Mouse (Mus musculus) intestine, postnatal 0 days (tissue): ENCODE results near the gene Rgs7bp. TPM values are rescaled to one million over a fixed set of nuclear protein-coding genes. Genes with fewer than 3 reads are reported as not detected.
"Not testable (repeated sequence)": the region's sequence is repeated elsewhere in the genome, so short reads cannot be mapped to it uniquely, and the experiment has no call there.

ENCODE experiments used
- ATAC-seq: fragments of 200-750 bp; cut with Nextera tagmentation; 2 replicates; pipeline ENCODE4 v1.8.0; 2017; ENCODE audit warnings: mild to moderate bottlenecking, moderate TSS enrichment, moderate library complexity
- H3K27ac ChIP-seq: fragments of 300-500 bp; sonication (generic); 2 replicates; pipeline ENCODE4 v1.5.1; 2014; ENCODE audit warnings: mild to moderate bottlenecking, low read depth, low read length, moderate library complexity
- H3K27me3 ChIP-seq: fragments of 300-500 bp; sonication (generic); replicated peaks from 2 replicates; pipeline ENCODE4 v1.6.1; 2014; ENCODE audit warnings: low read length, mixed read lengths; ENCODE audit not compliant: control insufficient read depth, insufficient read depth
- H3K36me3 ChIP-seq: fragments of 300-500 bp; sonication (generic); 2 replicates; pipeline ENCODE4 v1.6.1; 2014; ENCODE audit warnings: mild to moderate bottlenecking, moderate library complexity; ENCODE audit not compliant: control insufficient read depth, insufficient read depth
- H3K4me1 ChIP-seq: fragments of 300-500 bp; sonication (generic); replicated peaks from 2 replicates; pipeline ENCODE4 v1.6.1; 2014; ENCODE audit warnings: antibody characterized with exemption, low read length, mixed read lengths; ENCODE audit not compliant: control insufficient read depth, insufficient read depth
- H3K4me2 ChIP-seq: fragments of 300-500 bp; sonication (generic); replicated peaks from 2 replicates; pipeline ENCODE4 v1.6.1; 2014; ENCODE audit warnings: low read depth, mild to moderate bottlenecking, moderate library complexity
- H3K4me3 ChIP-seq: fragments of 300-500 bp; sonication (generic); 2 replicates; pipeline ENCODE4 v1.5.1; 2014; ENCODE audit warnings: low read depth, low read length
- H3K9ac ChIP-seq: fragments of 300-500 bp; sonication (generic); 2 replicates; pipeline ENCODE4 v1.6.1; 2014; ENCODE audit warnings: mild to moderate bottlenecking, low read depth, low read length
- H3K9me3 ChIP-seq: fragments of 300-500 bp; sonication (generic); 2 replicates; pipeline ENCODE4 v1.6.1; 2016; ENCODE audit warnings: mixed run types; ENCODE audit not compliant: control insufficient read depth
- CTCF ChIP-seq: sonication (generic); IDR thresholded peaks from 2 replicates; pipeline ENCODE4 v1.5.1; 2016; ENCODE audit warnings: low read depth, mild to moderate bottlenecking, control low read depth, antibody characterized with exemption, moderate library complexity
- WGBS: fragments of 180-500 bp; shearing (Covaris S2); extraction: QIAGEN DNeasy Blood & Tissue Kit; methylation state at CpG from one replicate; pipeline ENCODE4 v1.1.7; 2014; 5-methylcytosine and 5-hydroxymethylcytosine counted together
- polyA plus RNA-seq: library from polyadenylated mRNA; unstranded; fragments of >200 nt; fragmentation: Nextera tagmentation; extraction: Ambion mirVana; gene quantifications from 2 replicates; pipeline ENCODE4 v1.2.1, GENCODE M21; 2015

Rgs7bp gene
- polyA plus RNA-seq, 1 experiment from 2014 or later: 1.9 TPM

DNA sequence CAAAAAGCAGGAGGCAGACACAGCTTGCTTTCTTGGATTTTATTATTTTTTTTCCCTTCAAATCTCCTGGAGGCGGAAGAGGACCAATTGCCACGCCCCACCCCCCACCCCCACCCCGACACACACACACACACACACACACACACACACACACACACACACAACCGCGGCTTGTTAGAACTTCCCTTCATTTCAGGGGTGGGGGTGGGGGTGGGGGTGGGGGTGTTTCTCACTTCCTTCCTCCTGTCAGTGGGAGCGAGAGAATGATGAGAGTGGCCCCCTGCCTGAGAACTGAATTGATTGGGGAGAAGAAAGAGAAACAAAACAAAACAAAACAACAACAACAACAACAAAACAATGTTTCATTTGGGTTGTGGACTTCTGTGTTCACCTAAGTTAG is 117.0 kb downstream of the Rgs7bp start:
- H3K4me2 ChIP-seq: peak overlapping the region; percentile 32
- no peak overlapping the region for H3K4me3 ChIP-seq
- no peak overlapping the region for H3K9ac ChIP-seq
- H3K36me3 ChIP-seq: no peaks in the 10 kb centered on the region
- 26% methylated on average over 5 of the region's 6 CpGs for WGBS
- no peak for TF ChIP-seq CTCF
- H3K27me3 ChIP-seq: no peaks in the 10 kb centered on the region
- H3K4me1 ChIP-seq: no peaks in the 10 kb centered on the region
- H3K27ac ChIP-seq: no peak overlapping the region
- no peak for ATAC-seq
- H3K9me3 ChIP-seq: no peaks in the 10 kb centered on the region

DNA sequence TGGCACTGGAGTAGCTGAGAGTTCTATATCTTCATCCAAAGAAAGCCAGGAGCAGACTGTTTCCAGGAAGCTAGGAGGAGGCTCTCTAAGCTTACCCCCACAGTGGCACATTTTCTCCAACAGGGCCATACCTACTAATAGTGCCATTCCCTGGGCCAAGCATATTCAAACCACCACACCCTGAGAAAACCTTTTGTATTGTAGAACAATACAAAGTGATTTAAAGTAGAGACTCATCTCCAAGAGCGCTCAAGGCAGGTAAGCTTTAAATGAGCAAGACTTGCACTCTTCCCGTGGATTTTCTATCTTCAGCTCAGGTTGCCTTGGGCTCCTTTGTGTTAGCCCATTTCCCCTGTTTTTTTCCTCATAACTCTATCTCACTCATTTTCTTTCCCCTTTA is 118.1 kb downstream of the Rgs7bp start:
- H3K9me3 ChIP-seq: no peaks in the 10 kb centered on the region
- H3K4me3 ChIP-seq: no peak overlapping the region
- ATAC-seq: no peak
- WGBS: 94% methylated on average over 2 of the region's 2 CpGs
- H3K36me3 ChIP-seq: no peaks in the 10 kb centered on the region
- TF ChIP-seq CTCF: no peak
- H3K4me1 ChIP-seq: no peaks in the 10 kb centered on the region
- no peaks in the 10 kb centered on the region for H3K27me3 ChIP-seq
- H3K9ac ChIP-seq: no peak overlapping the region
- no peak overlapping the region for H3K27ac ChIP-seq
- H3K4me2 ChIP-seq: no peak overlapping the region

DNA sequence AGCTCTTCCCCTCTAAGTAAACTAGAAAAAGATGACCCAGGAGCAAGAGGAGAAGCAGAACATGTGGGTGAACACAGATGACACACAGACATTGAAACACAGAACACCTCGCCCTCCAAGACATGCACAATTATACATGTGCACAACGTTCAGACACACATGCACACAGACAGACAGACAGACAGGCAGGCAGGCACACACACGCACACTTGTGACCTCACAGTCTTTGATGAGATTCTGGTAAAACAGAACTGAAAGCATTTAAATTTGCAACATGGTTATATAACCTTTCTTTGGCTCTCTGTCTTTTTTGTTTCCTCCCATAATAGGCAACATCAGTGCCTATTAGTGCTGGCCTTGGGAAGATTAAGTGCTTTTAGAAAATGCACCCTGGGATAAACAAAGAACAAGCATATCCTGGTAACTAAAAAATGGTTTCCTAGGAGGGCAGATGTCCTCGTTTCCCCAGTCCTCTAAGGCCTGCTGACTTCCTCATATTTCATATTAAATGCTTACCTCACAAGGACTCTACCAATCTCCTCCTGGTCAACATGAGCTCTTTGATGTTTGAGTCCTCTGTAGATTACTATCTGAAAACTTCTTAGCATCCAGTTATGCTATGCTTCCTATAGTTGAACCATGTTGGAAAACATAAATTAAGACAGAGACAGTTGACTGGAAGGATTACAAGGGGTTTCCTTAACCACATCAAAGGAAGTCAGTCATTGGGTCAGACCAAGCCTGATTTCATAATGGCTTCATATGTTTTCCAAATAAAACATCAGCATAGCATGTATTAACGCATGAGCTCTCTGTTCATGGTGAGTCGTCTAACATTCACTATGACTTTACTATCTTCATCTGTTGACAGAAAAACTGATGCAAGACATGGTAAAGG is 122.8 kb downstream of the Rgs7bp start:
- no peak for TF ChIP-seq CTCF
- WGBS: 78% methylated on average over 6 of the region's 6 CpGs
- H3K36me3 ChIP-seq: no peaks in the 10 kb centered on the region
- no peak overlapping the region for H3K4me3 ChIP-seq
- ATAC-seq: no peak
- H3K4me2 ChIP-seq: no peak overlapping the region
- no peaks in the 10 kb centered on the region for H3K4me1 ChIP-seq
- H3K27me3 ChIP-seq: no peaks in the 10 kb centered on the region
- H3K27ac ChIP-seq: no peak overlapping the region
- H3K9me3 ChIP-seq: no peaks in the 10 kb centered on the region
- no peak overlapping the region for H3K9ac ChIP-seq

DNA sequence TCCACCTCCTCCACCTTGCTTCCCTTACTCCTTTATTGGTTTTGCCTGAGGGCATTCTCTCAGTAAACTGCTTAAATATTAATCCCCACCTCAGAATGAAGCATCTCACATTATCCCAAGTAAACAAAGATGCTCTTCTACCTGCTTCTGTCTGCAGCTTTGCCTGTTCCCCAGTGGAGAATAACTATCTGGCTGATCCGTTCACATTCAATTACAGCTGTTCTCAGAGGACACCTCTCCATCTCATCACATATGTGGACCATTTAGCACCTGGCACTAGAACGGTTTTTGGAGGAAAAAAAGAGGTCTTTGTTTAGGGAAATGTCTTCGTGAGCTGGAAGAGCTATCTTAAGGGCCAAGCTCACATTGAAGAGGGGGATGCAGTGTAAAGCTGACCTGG is 123.9 kb downstream of the Rgs7bp start:
- Histone ChIP-seq H3K4me3 (no peak overlapping the region), H3K4me1 (no peaks in the 10 kb centered on the region), H3K9me3 (no peaks in the 10 kb centered on the region), H3K4me2 (no peak overlapping the region), H3K27ac (no peak overlapping the region), H3K27me3 (no peaks in the 10 kb centered on the region), H3K9ac (no peak overlapping the region), H3K36me3 (no peaks in the 10 kb centered on the region)
- 64% methylated on average over 3 of the region's 3 CpGs for WGBS
- no peak for TF ChIP-seq CTCF
- ATAC-seq: no peak

DNA sequence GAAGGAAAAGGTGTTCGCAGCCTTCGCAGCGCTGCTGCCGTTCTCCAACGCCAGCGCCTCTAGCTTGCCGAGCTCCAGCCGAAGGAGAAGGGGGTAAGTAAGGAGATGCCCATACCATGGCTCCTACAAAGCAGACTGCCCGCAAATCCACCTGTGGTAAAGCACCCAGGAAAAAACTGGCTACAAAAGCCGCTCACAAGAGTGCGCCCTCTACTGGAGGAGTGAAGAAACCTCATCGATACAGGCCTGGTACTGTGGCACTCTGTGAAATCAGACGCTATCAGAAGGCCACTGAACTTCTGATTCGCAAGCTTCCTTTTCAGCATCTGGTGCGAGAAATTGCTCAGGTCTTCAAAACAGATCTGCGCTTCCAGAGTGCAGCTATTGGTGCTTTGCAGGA is 136.1 kb downstream of the Rgs7bp start:
- H3K9ac ChIP-seq: no peak overlapping the region
- no peaks in the 10 kb centered on the region for H3K9me3 ChIP-seq
- no peaks in the 10 kb centered on the region for H3K27me3 ChIP-seq
- WGBS: 80% methylated on average over 16 of the region's 16 CpGs
- no peaks in the 10 kb centered on the region for H3K36me3 ChIP-seq
- H3K4me3 ChIP-seq: no peak overlapping the region
- H3K27ac ChIP-seq: no peak overlapping the region
- ATAC-seq: no peak
- H3K4me2 ChIP-seq: no peak overlapping the region
- no peaks in the 10 kb centered on the region for H3K4me1 ChIP-seq
- TF ChIP-seq CTCF: peak; percentile 70

DNA sequence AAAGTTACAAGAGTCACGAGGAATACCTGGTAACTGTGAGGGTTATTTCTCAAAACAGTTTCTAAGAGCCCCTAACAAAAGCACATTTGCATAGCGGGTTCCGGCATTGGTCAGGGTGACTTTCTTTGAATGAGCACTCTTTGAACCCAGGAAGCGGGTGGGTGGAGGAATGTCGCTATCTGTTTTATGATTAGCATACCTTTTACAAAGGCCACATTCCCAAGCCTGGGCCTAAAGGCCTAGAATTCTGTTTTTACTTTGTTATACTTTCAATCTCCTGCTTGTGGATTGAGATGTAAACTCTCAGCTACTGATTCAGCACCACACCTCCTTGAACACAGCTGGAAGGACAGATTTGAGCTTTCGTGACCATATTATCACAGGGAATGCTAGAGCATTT is 138.0 kb downstream of the Rgs7bp start:
- 81% methylated on average over 6 of the region's 6 CpGs for WGBS
- not testable (repeated sequence) for H3K36me3 ChIP-seq, H3K4me1 ChIP-seq, H3K9me3 ChIP-seq, H3K4me3 ChIP-seq, H3K27ac ChIP-seq, H3K9ac ChIP-seq, H3K4me2 ChIP-seq, ATAC-seq, H3K27me3 ChIP-seq
